Mouse (Mus musculus) ES-Bruce4 (cell line): ENCODE results near the gene Ceacam12.

Experiments used
- CTCF ChIP-seq: IDR thresholded peaks from one replicate; pipeline ENCODE4 v1.8.1; 2011; ENCODE audit warnings: low read depth, low read length
- POLR2A ChIP-seq: IDR thresholded peaks from one replicate; pipeline ENCODE4 v1.8.1; 2011; ENCODE audit warnings: low read length; ENCODE audit not compliant: insufficient read depth

- no peak for TF ChIP-seq CTCF
- TF ChIP-seq POLR2A: no peak
Observed at GRCm38 (mm10) chr7:18065629-18066028, at the start of gene Ceacam12.
